Mouse (Mus musculus) spleen, adult 2 months (tissue): Measurements from ENCODE around the gene Paqr4. TPM values are rescaled to one million over a fixed set of nuclear protein-coding genes. Genes with fewer than 3 reads are reported as not detected.

Experiments
- DNase-seq, 2 experiments: peaks; one replicate each; pipeline versions ENCODE4 v3.0.0 to v3.0.0-alpha.2; 2012 to 2021; ENCODE audit warnings: low spot score in 2 of 2, low read depth in 1 of 2
- H3K27ac ChIP-seq: fragments of 200-500 bp; 2 replicates; pipeline ENCODE4 v1.5.1; 2012; ENCODE audit warnings: low read length, inconsistent platforms; ENCODE audit not compliant: insufficient read depth
- H3K27me3 ChIP-seq: fragments of 200-500 bp; 2 replicates; pipeline ENCODE4 v1.6.1; 2012; ENCODE audit warnings: mild to moderate bottlenecking, moderate library complexity, low read length, inconsistent platforms; ENCODE audit not compliant: control insufficient read depth, insufficient read depth
- H3K36me3 ChIP-seq: fragments of 200-500 bp; 2 replicates; pipeline ENCODE4 v1.6.1; 2012; ENCODE audit warnings: mild to moderate bottlenecking, low read length, inconsistent platforms; ENCODE audit not compliant: control insufficient read depth, insufficient read depth
- H3K4me1 ChIP-seq: fragments of 200-500 bp; 2 replicates; pipeline ENCODE4 v1.6.1; 2011; ENCODE audit warnings: inconsistent platforms; ENCODE audit not compliant: control insufficient read depth, insufficient read depth, insufficient read length
- H3K4me3 ChIP-seq: fragments of 200-500 bp; 2 replicates; pipeline ENCODE4 v1.5.1; 2011; ENCODE audit warnings: mild to moderate bottlenecking, inconsistent platforms; ENCODE audit not compliant: insufficient read depth, insufficient read length; ENCODE audit errors: extremely low read depth
- CTCF ChIP-seq: fragments of 200-500 bp; IDR thresholded peaks from 2 replicates; pipeline ENCODE4 v1.5.1; 2011; ENCODE audit warnings: mild to moderate bottlenecking, inconsistent platforms; ENCODE audit not compliant: insufficient read depth, insufficient read length, insufficient replicate concordance; ENCODE audit errors: extremely low read depth
- POLR2A ChIP-seq: fragments of 200-500 bp; IDR thresholded peaks from 2 replicates; pipeline ENCODE4 v1.6.1; 2011; ENCODE audit warnings: low read depth, low read length, inconsistent platforms
- WGBS: fragments of 180-500 bp; shearing (Covaris S2); methylation state at CpG from one replicate; pipeline ENCODE4 v1.1.7; 2018; 5-methylcytosine and 5-hydroxymethylcytosine counted together
- polyA plus RNA-seq: library from polyadenylated mRNA; depleted of rRNA; stranded (reverse); fragments of >200 nt; gene quantifications from 2 replicates; pipeline ENCODE4 v1.2.3, GENCODE M21; 2012

Paqr4 gene
- polyA plus RNA-seq, 1 experiment = 13.8 TPM

GRCm38 (mm10) chr17:23749400-23750191 is 8.9 kb upstream of the Paqr4 start:
- H3K4me3 ChIP-seq = no peak overlapping the region; the same call in 1 of the 2 replicates
- peaks cover 12% of the 10 kb centered on the region; the same call in 1 of the 2 replicates for H3K27me3 ChIP-seq
- DNase-seq = no peak
- H3K36me3 ChIP-seq = no peaks in the 10 kb centered on the region; the same call in 1 of the 2 replicates
- WGBS = 86% methylated on average over 11 of the region's 11 CpGs
- TF ChIP-seq CTCF = no peak
- no peak for TF ChIP-seq POLR2A
- H3K27ac ChIP-seq = no peak overlapping the region
- H3K4me1 ChIP-seq = peaks cover 11% of the 10 kb centered on the region; the same call in 1 of the 2 replicates

- peak overlapping the region; percentile 45 for H3K4me3 ChIP-seq
- peak; percentile 21; the same call in 1 of the 2 replicates for TF ChIP-seq CTCF
- no peak for TF ChIP-seq POLR2A
- H3K27ac ChIP-seq = no peak overlapping the region
- WGBS = 13% methylated on average over 10 of the region's 10 CpGs
- peaks cover 12% of the 10 kb centered on the region; the same call in 1 of the 2 replicates for H3K27me3 ChIP-seq
- peak; percentile 55 to 58 for DNase-seq
- peaks cover 11% of the 10 kb centered on the region; the same call in 1 of the 2 replicates for H3K4me1 ChIP-seq
- H3K36me3 ChIP-seq = no peaks in the 10 kb centered on the region; the same call in 1 of the 2 replicates
Observed at GRCm38 (mm10) chr17:23748631-23749391, 8.1 kb upstream of the Paqr4 start.

- Histone ChIP-seq H3K4me3 (no peak overlapping the region), H3K27ac (no peak overlapping the region), H3K27me3 (peaks cover 12% of the 10 kb centered on the region; the same call in 1 of the 2 replicates), H3K4me1 (peaks cover 11% of the 10 kb centered on the region; the same call in 1 of the 2 replicates), H3K36me3 (no peaks in the 10 kb centered on the region)
- 18% methylated on average over 6 of the region's 6 CpGs for WGBS
- peak; percentile 66 to 67 for DNase-seq
- TF ChIP-seq CTCF = no peak
- no peak for TF ChIP-seq POLR2A
Observed at GRCm38 (mm10) chr17:23748026-23748425, 7.4 kb upstream of the Paqr4 start.

- DNase-seq = no peak
- Histone ChIP-seq H3K4me3 (no peak overlapping the region), H3K4me1 (peaks cover 13% of the 10 kb centered on the region), H3K27ac (no peak overlapping the region), H3K27me3 (peaks cover 12% of the 10 kb centered on the region; the same call in 1 of the 2 replicates), H3K36me3 (no peaks in the 10 kb centered on the region)
- TF ChIP-seq POLR2A = no peak
- WGBS = 81% methylated on average over 3 of the region's 3 CpGs
Observed at GRCm38 (mm10) chr17:23747471-23747870, 6.8 kb upstream of the Paqr4 start.

GRCm38 (mm10) chr17:23746767-23747166 is 6.1 kb upstream of the Paqr4 start:
- Histone ChIP-seq H3K36me3 (no peaks in the 10 kb centered on the region), H3K4me1 (peaks cover 19% of the 10 kb centered on the region), H3K27ac (no peak overlapping the region; the same call in 1 of the 2 replicates), H3K4me3 (no peak overlapping the region), H3K27me3 (peaks cover 19% of the 10 kb centered on the region)
- no peak for TF ChIP-seq POLR2A
- no peak for TF ChIP-seq CTCF
- 61% methylated on average over 3 of the region's 3 CpGs for WGBS
- DNase-seq = no peak

- TF ChIP-seq CTCF = no peak
- TF ChIP-seq POLR2A = no peak
- WGBS = 51% methylated on average over 12 of the region's 12 CpGs
- no peaks in the 10 kb centered on the region for H3K36me3 ChIP-seq
- H3K27ac ChIP-seq = no peak overlapping the region
- H3K27me3 ChIP-seq = peaks cover 21% of the 10 kb centered on the region
- no peak overlapping the region for H3K4me3 ChIP-seq
- no peak for DNase-seq
- H3K4me1 ChIP-seq = peaks cover 19% of the 10 kb centered on the region
Observed at GRCm38 (mm10) chr17:23746311-23746710, 5.6 kb upstream of the Paqr4 start.
